ENCODE assay signal across 8 mouse cellular contexts in the genomic region with DNA sequence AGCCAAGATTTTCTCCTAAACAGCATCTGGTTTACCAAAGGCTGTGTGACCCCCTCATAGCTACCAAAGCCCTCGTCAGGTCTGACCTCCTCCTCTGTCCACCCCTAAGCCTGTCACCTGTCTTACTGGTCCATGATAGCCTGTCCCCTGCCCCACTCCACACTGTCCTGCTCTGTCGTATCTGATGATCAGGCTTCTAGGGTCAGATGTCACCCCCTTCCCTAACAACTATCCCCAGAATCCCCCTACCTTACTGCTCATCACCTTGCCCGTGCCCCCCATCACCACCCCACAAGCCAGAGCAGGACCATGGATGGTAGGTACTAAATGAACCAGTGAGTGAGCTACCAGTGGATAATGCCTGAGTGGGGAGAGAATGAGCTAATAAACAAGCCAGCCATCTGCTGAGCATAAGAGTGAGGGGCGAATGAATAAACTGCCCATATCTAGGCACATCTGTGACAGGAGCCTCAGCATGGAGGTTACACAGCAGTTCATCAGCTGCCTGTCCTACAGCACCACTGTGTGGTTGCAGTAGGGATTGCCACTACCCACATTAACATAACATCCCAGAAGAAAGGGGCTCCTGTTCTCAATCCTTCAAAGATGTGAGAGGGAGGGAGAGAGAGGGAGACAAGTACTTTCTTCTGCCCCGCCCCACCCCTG. TPM values are rescaled to one million over a fixed set of nuclear protein-coding genes. Genes with fewer than 3 reads are reported as not detected.
DNase-seq lines count a peak whose midpoint lies in the region; ATAC-seq and TF ChIP-seq lines count a peak whose summit lies in the region.

No protein-coding gene starts in this region.

- H3K4me3 ChIP-seq in cortical plate, adult 2 months (ENCODE audit: insufficient read depth, low read length), result no peak overlapping the region
- no peak overlapping the region for H3K4me3 ChIP-seq in heart, postnatal 0 days (ENCODE audit: low read depth, low read length)
- H3K4me3 ChIP-seq in lung, adult 2 months (replicated peaks; ENCODE audit: extremely low read depth, low read depth, low read length), result no peak overlapping the region

- H3K27me3 ChIP-seq in heart, postnatal 0 days (ENCODE audit: control insufficient read depth, insufficient read depth, low read length), result peaks cover 14% of the 10 kb centered on the region; the same call in 1 of the 2 replicates

- H3K27ac ChIP-seq in cortical plate, adult 2 months (ENCODE audit: insufficient read depth, low read length), result no peak overlapping the region
- H3K27ac ChIP-seq in heart, postnatal 0 days (ENCODE audit: low read depth), result no peak overlapping the region

- 27% methylated on average over 5 of the region's 5 CpGs for WGBS in heart, postnatal 0 days
- 29% methylated on average over 5 of the region's 5 CpGs for whole genome bisulfite sequencing in lung, adult 2 months

- no peak for TF ChIP-seq POLR2A in cortical plate, adult 2 months (IDR thresholded peaks at IDR 0.05; ENCODE audit: extremely low read depth, insufficient read depth, low read length)
- no peak for TF ChIP-seq POLR2A in lung, adult 2 months (IDR thresholded peaks at IDR 0.05; ENCODE audit: borderline replicate concordance, extremely low read depth, low read depth, low read length)

- no peak overlapping the region for H3K9ac ChIP-seq in heart, postnatal 0 days (replicated peaks; ENCODE audit: low read depth, low read length)

- no peaks in the 10 kb centered on the region for H3K36me3 ChIP-seq in heart, postnatal 0 days (replicated peaks; ENCODE audit: control insufficient read depth, insufficient read depth, low read length)

- peaks cover 11% of the 10 kb centered on the region for H3K4me1 ChIP-seq in cortical plate, adult 2 months (ENCODE audit: control insufficient read depth, insufficient read depth, low read length)
- no peaks in the 10 kb centered on the region for H3K4me1 ChIP-seq in heart, postnatal 0 days (ENCODE audit: control insufficient read depth, insufficient read depth)
- H3K4me1 ChIP-seq in lung, adult 2 months (ENCODE audit: control insufficient read depth, insufficient read depth, low read length), result no peaks in the 10 kb centered on the region; the same call in 1 of the 2 replicates

- TF ChIP-seq EP300 in heart, postnatal 0 days (IDR thresholded peaks at IDR 0.05; ENCODE audit: low read depth), result no peak

- DNase-seq in T-cell, adult 2 months (ENCODE audit: low spot score), result peak; percentile 54
- peak; percentile 39 for DNase-seq in heart, postnatal 0 days (ENCODE audit: low spot score)
- DNase-seq in kidney, postnatal 25 days, result peak; percentile 65 to 78
- DNase-seq in lung, adult 2 months, result peak; percentile 59
- DNase-seq in yolk sac, embryonic 10.5 days (ENCODE audit: low spot score), result peak; percentile 46

- H3K4me2 ChIP-seq in heart, postnatal 0 days (ENCODE audit: low read depth, low read length), result no peak overlapping the region

- TF ChIP-seq CTCF in cortical plate, adult 2 months (IDR thresholded peaks at IDR 0.05; ENCODE audit: extremely low read depth, insufficient read depth, low read length), result peak; percentile 100
- TF ChIP-seq CTCF in heart, postnatal 0 days (IDR thresholded peaks at IDR 0.05; ENCODE audit: low read depth), result peak; percentile 92
- TF ChIP-seq CTCF in lung, adult 2 months (IDR thresholded peaks at IDR 0.05; ENCODE audit: insufficient read depth, low read length), result peak; percentile 97

- ATAC-seq in CD4-positive, CD25-positive, alpha-beta regulatory T cell, adult 4 months, result peak; percentile 66
- ATAC-seq in heart, postnatal 0 days (ENCODE audit: insufficient read depth, low read depth), result peak; percentile 40; the same call in 1 of the 2 replicates
- peak; percentile 69 for ATAC-seq in neutrophil, adult 5-6 weeks (ENCODE audit: extremely low read depth, insufficient number of reproducible peaks, low FRiP score, poor library complexity, severe bottlenecking)

- H3K9me3 ChIP-seq in heart, postnatal 0 days (replicated peaks; ENCODE audit: control insufficient read depth, low read length), result no peaks in the 10 kb centered on the region

RNA-seq across cellular contexts. Expression of gene Chmp6, which starts 8.5 kb away (rescaled TPM):
- 10 to 100 TPM; 46.8 to 64.7 TPM for polyA plus RNA-seq in CD4-positive, CD25-positive, alpha-beta regulatory T cell, adult 4 months (2017; shearing (Covaris generic))
- 44.2 and 48.1 TPM in 2 replicates for polyA plus RNA-seq in cortical plate, adult 2 months (2012; rRNA removed)
- 57.7 and 66.6 TPM in 2 replicates for total RNA-seq in heart, postnatal 0 days (2014; rRNA removed; ENCODE audit: low replicate concordance)
- polyA plus RNA-seq in heart, postnatal 0 days (2015; fragmentation: Nextera tagmentation; extraction: Ambion mirVana), result 60.1 and 65.2 TPM in 2 replicates
- 50.2 and 51.0 TPM in 2 replicates for polyA plus RNA-seq in lung, adult 2 months (2012; rRNA removed)
- 20.0 and 21.4 TPM in 2 replicates for total RNA-seq in neutrophil, adult 5-6 weeks (2017)

RNA-seq across cellular contexts. Expression of gene Baiap2, which starts 37.8 kb away (rescaled TPM):
- 10 to 100 TPM in 1 of 2 experiments, 1 to 10 TPM in 1; 7.9 to 11.5 TPM for polyA plus RNA-seq in CD4-positive, CD25-positive, alpha-beta regulatory T cell, adult 4 months (2017; shearing (Covaris generic))
- polyA plus RNA-seq in cortical plate, adult 2 months (2012; rRNA removed), result 234 and 253 TPM in 2 replicates
- total RNA-seq in heart, postnatal 0 days (2014; rRNA removed; ENCODE audit: low replicate concordance), result 16.1 and 22.0 TPM in 2 replicates
- polyA plus RNA-seq in heart, postnatal 0 days (2015; fragmentation: Nextera tagmentation; extraction: Ambion mirVana), result 7.8 and 8.2 TPM in 2 replicates
- 83.7 and 92.9 TPM in 2 replicates for polyA plus RNA-seq in lung, adult 2 months (2012; rRNA removed)
- total RNA-seq in neutrophil, adult 5-6 weeks (2017), result 8.2 and 14.7 TPM in 2 replicates
